Mouse (Mus musculus): Measurements from ENCODE around the gene Dpp8. TPM values are rescaled to one million over a fixed set of nuclear protein-coding genes. Genes with fewer than 3 reads are reported as not detected.
"Not testable (repeated sequence)": the region's sequence is repeated elsewhere in the genome, so short reads cannot be mapped to it uniquely, and the experiment has no call there.

The Dpp8 gene
- total RNA-seq, 2 experiments from 2014 or later: 166 to 172 TPM

- no peak for DNase-seq (ENCODE audit: extremely low spot score in 1 of 2, low spot score in 2 of 2)
- Histone ChIP-seq H3K27ac (no peak overlapping the region), H3K4me3 (no peak overlapping the region)
- no peak for TF ChIP-seq CTCF (IDR thresholded peaks at IDR 0.05)
- intact Hi-C loops (cut with DNase I): no loop called here
These were observed 41.3 kb downstream of the Dpp8 start for GRCm38 (mm10) chr9:65073555-65073954.

DNA sequence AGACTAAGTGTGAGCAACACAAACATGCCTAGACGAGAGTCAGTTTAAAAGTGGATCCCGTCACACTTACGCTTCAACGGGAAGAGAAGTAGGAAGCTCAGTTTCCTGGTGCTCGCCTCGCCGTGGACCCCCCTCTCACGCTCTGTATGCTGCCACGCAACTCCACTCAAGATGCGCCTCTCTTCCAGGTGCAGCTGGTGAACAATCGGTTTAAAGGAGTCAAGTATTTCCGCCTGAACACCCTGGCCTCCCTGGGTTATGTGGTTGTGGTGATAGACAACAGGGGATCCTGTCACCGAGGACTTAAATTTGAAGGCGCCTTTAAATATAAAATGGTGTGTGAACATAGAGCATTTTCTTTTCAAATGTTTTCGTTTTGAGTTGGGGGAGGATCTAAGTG, 42.0 kb downstream of the Dpp8 start:
- no peak overlapping the region for H3K27ac ChIP-seq
- intact Hi-C loops (cut with DNase I): no loop called here
- H3K4me3 ChIP-seq: no peak overlapping the region
- no peak for TF ChIP-seq CTCF (IDR thresholded peaks at IDR 0.05)
- no peak for DNase-seq (ENCODE audit: extremely low spot score in 1 of 2, low spot score in 2 of 2)

- TF ChIP-seq CTCF (IDR thresholded peaks at IDR 0.05): no peak
- DNase-seq (ENCODE audit: extremely low spot score in 1 of 2, low spot score in 2 of 2): no peak
- Histone ChIP-seq H3K4me3 (no peak overlapping the region), H3K27ac (no peak overlapping the region)
- intact Hi-C loops (cut with DNase I): no loop called here
These were observed 42.8 kb downstream of the Dpp8 start for GRCm38 (mm10) chr9:65074855-65075493.

DNA sequence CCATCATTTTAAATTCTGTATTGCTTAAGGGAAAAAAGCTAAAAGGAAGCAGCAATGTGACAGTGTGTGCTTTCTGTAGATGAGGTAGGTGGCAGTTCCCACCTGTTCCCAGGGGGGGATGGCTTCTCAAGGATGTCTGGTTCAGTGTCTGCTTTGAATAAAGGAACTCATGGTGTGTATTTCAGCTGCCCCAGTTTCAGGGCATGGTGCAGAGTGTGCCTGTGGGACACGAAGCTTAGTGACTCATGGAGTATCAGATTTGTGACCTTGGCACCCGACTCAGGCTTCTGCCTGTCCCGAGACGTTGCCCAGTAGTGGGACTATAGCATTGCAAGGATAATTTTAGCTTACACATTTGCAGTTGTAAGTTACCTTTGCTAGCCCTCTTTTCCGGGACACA, 45.3 kb downstream of the Dpp8 start:
- H3K27ac ChIP-seq: no peak overlapping the region
- H3K4me3 ChIP-seq: no peak overlapping the region
- intact Hi-C loops (cut with DNase I): no loop called here
- no peak for TF ChIP-seq CTCF (IDR thresholded peaks at IDR 0.05)
- DNase-seq (ENCODE audit: extremely low spot score in 1 of 2, low spot score in 2 of 2): no peak

- DNase-seq (ENCODE audit: extremely low spot score in 1 of 2, low spot score in 2 of 2); H3K4me3 ChIP-seq; H3K27ac ChIP-seq: not testable (repeated sequence)
- TF ChIP-seq CTCF (IDR thresholded peaks at IDR 0.05): peak; percentile 27
- intact Hi-C loops (cut with DNase I): loop anchor here (5.0 kb wide), 1 partner anchor 42 kb away; no protein-coding TSS in a partner anchor
These were observed 47.9 kb downstream of the Dpp8 start for GRCm38 (mm10) chr9:65080141-65080540.

DNA sequence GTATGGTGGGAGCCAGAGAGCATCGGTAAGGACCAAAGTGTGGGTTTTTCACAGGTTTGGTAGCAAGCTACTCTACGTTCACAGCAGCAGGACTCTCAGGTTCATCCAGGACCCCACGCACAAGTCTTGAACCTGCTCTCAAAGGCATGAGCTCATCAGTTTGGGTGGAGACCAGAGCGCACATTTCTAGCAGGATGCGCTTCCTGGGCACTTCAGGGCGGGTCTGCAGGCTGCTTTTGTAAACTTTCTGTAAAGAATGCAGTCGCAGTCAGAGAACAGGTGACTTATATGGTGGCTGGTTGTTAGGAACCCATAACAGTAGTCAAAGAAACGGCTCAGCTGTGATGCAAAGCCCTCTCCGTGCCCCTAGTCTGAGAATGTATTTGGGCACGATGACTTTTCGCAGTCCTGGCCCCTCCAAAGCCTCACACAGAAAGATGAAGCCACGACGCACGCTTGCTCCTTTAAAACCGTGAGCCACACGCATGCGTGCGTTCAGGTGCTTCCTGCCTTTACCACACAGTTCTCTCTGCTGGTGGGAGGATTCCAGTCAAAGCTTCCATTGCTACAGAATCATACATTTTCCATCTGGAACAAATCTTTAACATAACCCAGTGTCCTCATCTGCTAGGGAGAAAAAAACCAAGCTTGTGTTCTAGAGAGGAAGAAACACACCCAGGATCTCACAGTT, 51.0 kb downstream of the Dpp8 start:
- no peak overlapping the region for H3K27ac ChIP-seq
- H3K4me3 ChIP-seq: no peak overlapping the region
- intact Hi-C loops (cut with DNase I): loop anchor here (5.0 kb wide), 1 partner anchor 39 kb away; no protein-coding TSS in a partner anchor
- no peak for DNase-seq (ENCODE audit: extremely low spot score in 1 of 2, low spot score in 2 of 2)
- TF ChIP-seq CTCF (IDR thresholded peaks at IDR 0.05): no peak

DNA sequence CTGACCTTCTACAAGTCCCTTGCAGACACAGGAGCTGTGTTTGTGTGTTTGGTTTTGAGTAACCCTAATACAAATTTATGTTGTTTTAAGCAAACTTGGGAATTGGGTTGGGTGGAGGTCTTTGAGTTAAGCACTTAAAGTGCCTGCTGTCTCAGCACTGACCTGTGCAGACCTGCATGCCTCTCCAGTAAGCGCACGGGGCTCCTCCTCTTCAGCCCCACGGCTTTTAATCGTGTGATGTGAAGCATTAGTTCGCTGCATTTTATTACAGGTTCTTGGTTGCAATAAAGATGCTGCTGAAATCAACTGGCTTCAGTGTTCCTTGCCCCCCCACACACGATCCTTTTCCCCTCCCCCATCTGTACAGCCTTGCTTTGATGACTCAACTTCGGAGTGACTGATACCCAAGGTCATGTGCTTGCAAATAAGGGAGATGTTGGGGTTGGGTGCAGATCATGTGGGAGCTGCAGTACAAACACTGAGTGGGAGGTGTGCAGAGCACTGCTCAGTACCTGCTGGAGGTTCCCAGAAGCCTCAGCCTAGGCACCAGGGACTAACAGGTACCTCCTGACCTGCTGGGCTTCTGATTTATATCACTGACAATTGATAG, 52.1 kb downstream of the Dpp8 start:
- TF ChIP-seq CTCF (IDR thresholded peaks at IDR 0.05): no peak
- no peak overlapping the region for H3K4me3 ChIP-seq
- no peak overlapping the region for H3K27ac ChIP-seq
- intact Hi-C loops (cut with DNase I): loop anchor here (5.0 kb wide), 1 partner anchor 38 kb away; no protein-coding TSS in a partner anchor
- DNase-seq (ENCODE audit: extremely low spot score in 1 of 2, low spot score in 2 of 2): no peak

DNA sequence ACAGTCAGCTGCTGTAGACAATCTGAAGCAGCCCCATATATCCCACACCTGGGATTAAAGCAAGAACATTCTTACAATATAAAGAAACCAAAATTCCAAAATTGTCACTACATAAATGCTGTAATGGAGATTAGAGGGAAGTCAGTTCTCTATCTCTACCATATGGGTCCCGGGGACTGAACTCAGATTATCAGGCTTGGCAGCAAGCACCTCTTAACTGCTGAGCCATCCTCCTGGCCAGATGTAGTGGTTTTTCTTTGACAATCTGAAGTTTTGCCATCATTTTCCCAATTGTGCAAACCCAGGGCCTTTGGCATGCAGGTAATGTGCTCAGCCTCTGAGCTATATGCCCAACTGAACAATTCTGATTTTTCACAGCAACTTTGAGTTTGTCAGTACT, 53.1 kb downstream of the Dpp8 start:
- H3K27ac ChIP-seq: no peak overlapping the region
- intact Hi-C loops (cut with DNase I): no loop called here
- no peak for DNase-seq (ENCODE audit: extremely low spot score in 1 of 2, low spot score in 2 of 2)

DNA sequence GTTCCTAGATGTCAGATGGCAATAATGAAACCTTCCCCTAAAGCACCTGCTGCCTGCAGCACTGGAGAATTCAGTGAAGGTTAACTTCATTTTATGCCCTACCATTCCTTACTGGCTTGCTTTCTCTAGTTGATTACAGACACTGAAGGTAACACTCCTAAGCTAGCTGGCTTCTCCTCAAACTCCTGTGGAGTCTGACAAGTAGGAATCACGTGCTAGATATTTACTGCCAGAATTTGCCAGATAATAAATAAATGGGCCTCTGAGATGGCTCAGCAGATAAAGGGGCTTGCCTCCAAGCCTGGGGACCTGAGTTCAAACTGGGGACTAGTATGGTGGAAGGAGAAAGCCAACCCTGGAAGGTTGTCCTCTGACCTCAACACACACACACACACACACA, 54.6 kb downstream of the Dpp8 start:
- no peak for TF ChIP-seq CTCF (IDR thresholded peaks at IDR 0.05)
- intact Hi-C loops (cut with DNase I): no loop called here
- no peak overlapping the region for H3K4me3 ChIP-seq

More for the DNA sequence above, 53.1 kb downstream of the Dpp8 start:
- TF ChIP-seq CTCF (IDR thresholded peaks at IDR 0.05): no peak
- no peak overlapping the region for H3K4me3 ChIP-seq

DNA sequence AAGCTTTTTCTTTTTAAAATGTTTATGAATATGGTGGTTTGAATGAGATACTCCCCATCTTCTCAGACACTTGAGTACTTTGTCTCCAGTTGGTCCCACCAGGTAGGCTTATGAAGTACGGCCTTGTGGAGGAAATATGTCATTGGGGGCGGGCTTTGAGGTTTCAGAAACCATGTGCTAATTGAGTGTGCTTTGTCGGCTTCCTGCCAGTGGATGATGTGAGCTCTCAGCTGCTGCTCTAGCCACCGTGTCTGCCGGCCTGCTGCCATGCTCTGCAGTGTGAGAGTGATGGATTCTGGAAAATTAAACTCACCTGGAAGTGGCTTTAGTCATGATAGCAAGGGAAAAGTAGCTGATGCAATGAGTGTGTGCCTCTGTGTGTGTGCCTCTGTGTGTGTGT, 55.3 kb downstream of the Dpp8 start:
- intact Hi-C loops (cut with DNase I): no loop called here
- Histone ChIP-seq H3K27ac (no peak overlapping the region), H3K4me3 (no peak overlapping the region)
- TF ChIP-seq CTCF (IDR thresholded peaks at IDR 0.05): no peak
- DNase-seq (ENCODE audit: extremely low spot score in 1 of 2, low spot score in 2 of 2): no peak

More for the DNA sequence above, 54.6 kb downstream of the Dpp8 start:
- DNase-seq (ENCODE audit: extremely low spot score in 1 of 2, low spot score in 2 of 2): no peak
- H3K27ac ChIP-seq: no peak overlapping the region

DNA sequence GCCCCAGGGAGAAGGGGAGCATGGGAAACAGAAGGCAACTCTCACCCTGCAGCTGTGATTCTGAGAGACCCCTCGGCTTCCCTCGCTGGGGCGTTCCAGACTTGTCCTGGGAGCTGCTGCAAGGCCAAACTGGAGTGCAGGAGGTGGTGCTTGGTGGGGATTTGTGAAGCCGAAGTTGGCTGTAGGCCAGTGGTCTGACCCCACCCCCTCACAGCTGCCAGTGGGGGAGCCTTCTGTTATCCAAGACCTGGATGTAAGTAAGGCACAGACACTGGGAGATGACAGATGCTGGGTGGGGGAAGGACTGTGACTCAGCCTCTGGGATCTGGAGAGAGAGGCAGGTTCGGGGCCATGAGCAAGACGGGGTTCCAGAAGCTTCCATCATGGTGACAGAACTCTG, 62.0 kb downstream of the Dpp8 start:
- DNase-seq (ENCODE audit: extremely low spot score in 1 of 2, low spot score in 2 of 2): peak; percentile 26 to 43
- Histone ChIP-seq H3K27ac (no peak overlapping the region), H3K4me3 (no peak overlapping the region)
- intact Hi-C loops (cut with DNase I): no loop called here
- TF ChIP-seq CTCF (IDR thresholded peaks at IDR 0.05): no peak

DNA sequence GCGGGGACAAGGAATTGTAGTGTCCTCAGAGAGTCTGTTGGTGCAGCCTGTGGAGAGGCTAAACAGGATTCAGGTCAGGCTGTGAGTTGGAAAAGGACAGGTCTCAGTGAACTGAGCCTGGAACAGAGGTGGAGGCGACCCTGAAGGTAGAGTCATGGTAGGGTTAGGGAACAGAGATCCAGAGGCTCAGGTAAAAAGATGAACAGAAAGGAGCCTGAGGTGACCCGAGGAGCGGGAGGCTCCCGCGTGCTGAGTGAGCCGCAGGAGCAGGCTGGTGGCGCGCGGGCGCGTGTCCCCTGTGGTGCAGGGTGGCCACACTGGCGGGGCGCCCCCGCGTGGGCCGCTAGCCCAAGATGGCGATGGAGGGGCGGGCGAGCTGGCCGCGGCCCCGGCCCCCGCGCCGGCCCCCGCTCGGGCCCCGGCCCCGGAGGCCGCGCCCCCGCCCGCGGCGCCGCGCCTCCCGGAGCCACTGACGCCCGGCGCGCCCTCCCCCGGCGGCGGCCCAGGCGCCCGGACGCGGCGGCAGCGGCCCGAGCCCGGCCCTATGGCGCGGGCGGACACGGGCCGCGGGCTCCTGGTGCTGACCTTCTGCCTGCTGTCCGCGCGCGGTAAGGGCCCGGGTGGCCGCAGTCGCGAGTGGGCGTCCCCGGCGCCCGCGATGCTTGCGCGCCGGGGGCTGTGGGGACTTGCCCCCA, 68.9 kb downstream of the Dpp8 start, which contains the start of gene Igdcc4:
Gene Igdcc4, plus strand, starts transcription at position 496 of the 695 bp plus-strand sequence.
- TF ChIP-seq CTCF (IDR thresholded peaks at IDR 0.05): no peak
- peak; percentile 33 to 43 for DNase-seq (ENCODE audit: extremely low spot score in 1 of 2, low spot score in 2 of 2)
- H3K4me3 ChIP-seq: peak within 1 kb of the TSS; percentile 68
- intact Hi-C loops (cut with DNase I): no loop called here
- H3K27ac ChIP-seq: peak within 1 kb of the TSS; percentile 86

Measured in left cerebral cortex, adult 2 months (tissue).